Mouse (Mus musculus): ENCODE results near the gene Sema5a.
"Not testable (repeated sequence)": the region's sequence is repeated elsewhere in the genome, so short reads cannot be mapped to it uniquely, and the experiment has no call there.

Sema5a gene

GRCm38 (mm10) chr15:32244344-32244955, at the start of gene Sema5a:
Gene Sema5a (plus strand): TSS chr15:32244810.
- DNase-seq: peak; percentile 82 to 92

DNA sequence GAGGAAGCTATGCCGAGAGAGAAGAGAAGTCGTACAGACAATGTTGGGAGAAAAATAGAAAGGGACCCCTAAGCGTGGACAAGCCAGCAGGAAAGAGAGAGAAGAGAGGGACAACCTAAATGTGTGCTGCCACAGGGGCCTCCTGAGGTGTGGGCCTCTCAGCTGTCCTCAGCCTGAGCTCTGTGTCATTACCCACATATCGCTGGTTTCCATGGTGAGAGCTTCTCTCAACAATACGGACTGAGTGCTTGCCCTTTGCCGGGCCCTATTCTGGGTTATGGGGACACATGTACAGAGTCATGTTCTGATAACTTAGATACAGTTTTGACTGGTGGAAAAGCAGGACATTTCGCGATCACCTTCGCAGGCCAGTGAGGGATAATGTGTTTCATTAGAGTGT, 46.5 kb upstream of the Sema5a start:
- DNase-seq: no peak

DNA sequence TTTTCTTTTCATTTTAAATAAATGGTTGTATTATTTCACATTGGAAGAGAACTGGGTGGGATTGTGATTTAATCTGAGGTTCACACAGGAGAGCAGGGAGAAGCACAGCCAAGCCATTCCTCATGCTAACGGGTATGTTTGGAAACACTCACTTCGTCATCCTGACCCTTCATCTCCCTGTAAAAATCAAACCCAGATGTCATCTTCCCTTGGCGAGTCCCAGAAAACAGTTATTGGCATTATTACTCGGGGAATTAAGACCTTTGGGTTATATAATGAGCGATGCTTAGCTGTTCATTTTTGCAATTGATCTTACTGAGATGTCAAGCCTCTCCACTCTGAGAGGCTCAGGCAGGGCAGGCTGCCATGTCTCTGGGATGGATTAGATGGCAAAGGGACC, 46.0 kb upstream of the Sema5a start:
- no peak for DNase-seq

DNA sequence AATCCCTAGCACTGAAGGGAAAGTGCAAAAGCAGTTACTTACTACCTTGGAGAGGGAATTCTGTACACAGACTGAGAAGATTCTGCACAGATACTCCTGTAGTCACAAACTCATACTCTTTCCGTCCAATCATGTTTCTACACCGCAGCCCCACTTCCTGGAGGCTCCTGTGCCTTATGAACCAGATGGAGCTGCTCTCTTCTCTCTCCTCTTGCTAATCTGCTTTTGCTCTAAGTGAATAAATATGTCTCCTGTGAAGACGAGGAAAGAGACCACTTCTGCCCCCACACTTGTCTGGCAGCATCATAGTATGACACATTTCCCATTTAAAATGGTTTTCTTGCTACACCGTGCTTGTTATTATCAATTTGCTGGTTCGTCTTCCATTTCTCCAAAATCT, 41.4 kb upstream of the Sema5a start:
- no peak for DNase-seq

DNA sequence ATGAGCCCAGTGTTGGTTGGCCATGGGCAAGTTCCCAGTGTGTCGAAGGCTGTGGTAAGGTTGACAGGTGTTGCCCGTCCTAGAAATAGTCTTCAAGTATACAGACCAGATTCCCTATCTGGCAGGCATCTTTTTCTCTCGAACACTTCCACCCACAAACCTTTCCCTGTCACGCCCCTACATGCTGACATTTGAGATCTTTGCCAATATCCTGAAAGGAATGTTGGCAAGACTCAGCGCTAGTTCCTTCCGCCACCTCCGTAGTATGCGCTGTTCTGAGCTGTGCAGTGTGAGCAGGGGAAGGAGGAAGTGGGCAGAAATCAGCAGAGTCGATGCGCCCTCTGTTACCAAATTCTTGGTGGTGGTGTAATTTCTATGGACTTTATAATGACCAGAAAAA, 39.7 kb upstream of the Sema5a start:
- no peak for DNase-seq

DNA sequence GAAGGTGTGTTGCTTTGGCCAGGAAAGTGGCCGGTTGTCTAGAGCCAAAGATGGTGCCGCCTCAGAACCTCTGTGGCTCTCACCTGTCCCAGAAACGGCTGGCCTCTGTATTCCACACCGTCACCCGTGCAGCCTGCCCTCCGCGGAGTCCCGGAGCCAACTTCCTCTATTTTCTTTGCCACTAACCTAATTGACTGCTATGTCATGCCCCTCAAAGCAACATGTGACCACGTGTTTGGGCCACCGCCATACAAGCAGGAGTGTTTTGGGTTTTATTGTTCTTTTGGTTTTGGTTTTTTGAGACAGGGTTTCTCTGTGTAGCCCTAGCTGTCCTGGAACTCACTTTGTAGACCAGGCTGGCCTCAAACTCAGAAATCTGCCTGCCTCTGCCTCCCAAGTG, 29.9 kb upstream of the Sema5a start:
- not testable (repeated sequence) for DNase-seq

DNA sequence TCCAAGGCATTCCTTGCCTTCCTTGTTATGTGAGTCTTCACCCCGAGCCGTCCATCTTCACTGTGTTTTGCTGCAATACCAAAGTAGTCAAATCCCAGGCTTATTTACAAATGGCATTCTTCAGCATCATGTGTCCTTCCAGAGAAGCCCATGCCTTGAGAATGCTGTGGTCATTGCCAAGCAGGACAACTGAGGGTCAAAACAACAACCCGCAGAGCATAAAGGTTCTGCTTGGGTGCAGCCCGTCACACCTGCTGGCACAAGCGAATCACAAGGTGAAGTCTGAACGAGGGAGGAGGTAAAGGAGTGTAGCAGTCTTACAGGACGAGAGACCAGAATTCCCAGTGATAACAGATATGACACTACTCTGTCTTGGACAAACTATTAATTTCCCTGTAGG, 21.6 kb upstream of the Sema5a start:
- DNase-seq: peak; percentile 70 to 90

DNA sequence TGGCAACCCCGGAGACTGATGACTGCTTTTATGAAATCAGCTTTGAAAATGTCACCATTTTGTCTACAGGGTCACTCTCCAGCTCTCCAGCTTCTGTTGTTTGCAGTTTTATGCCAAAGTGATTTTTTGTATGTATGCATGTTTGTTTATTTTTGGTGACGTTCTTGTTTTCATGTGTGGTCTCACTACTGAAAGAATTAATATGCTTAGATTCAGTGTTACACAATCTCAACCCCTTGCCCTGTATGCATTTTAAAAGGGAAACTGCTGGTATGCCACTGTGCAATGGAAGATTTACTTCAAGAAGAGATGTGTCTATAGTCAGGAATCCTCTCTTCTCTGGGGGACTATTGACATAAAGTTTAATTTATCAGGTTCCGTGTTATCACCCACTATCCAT, 19.2 kb upstream of the Sema5a start:
- no peak for DNase-seq

- DNase-seq: peak; percentile 38 to 61
Observed at GRCm38 (mm10) chr15:32226381-32226780, 18.2 kb upstream of the Sema5a start.

DNA sequence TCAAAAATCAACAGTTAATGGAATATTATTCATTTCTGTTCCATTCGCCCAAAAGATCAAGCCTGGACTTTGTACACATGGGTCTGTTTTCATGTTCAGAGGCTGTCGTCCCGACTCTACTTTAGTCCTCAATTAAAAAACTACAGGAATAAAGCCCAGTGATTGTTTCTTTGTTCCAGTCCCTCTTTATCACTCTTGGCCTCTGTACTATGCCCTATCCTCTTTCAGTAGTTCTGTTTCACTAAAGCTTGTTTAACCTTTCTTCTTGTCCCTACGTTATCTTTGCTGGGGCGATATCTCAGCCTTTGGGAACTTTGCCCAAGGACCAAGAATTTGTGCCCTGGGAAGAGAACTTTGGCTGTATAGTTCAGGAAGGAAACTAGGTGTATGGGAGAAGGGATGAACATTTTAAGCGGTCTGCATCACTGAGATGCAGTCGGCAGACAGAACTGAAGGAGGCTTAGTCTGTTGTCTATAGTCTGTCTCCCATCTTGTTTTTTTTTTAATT, 17.7 kb upstream of the Sema5a start:
- DNase-seq: no peak

DNA sequence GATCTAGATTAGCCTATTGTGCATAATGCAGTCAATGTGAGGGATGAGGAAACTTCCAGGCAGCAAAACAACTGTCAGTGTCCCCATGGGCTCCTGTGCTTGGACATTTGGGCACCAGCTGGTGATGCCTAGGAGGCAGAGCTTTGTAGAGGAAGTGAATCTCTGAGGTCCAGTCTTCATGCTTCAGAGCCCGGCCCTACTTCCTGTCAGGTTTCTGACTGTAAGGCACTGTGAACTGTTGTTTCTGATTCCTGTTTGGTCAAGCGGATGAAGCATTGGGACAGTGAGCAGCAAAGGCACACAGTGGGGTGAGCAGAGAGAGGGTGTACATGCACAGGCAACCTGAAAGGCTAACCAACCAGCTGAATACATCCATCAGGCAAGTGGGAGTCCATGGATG, 14.5 kb upstream of the Sema5a start:
- DNase-seq: no peak

GRCm38 (mm10) chr15:32232189-32232588, 12.4 kb upstream of the Sema5a start:
- DNase-seq: no peak

DNA sequence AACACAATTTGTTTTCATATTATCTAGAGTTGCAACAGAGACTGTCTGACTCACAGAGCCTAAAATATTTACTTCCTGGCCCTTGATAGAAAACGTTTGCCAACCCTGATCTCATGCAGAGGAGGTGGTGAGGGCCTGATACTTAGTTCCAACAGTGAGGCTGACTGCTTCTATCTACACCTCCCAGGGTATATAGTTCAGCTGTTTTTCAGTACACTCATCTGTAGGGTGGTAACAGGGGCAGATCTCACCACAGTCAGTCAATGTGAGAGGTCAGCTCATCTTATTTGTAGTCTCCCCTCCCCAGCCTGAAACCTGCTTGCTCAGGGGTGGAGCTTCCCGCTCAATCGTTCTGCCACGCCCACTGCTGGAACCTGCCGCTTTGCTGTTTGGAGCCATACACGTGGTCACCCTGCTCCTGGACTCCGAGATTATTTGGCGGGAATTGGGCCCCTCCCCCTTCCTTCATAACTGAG, 11.9 kb upstream of the Sema5a start:
- peak in 1 of 2 experiments; percentile 54 for DNase-seq

- no peak for DNase-seq
Observed at GRCm38 (mm10) chr15:32233451-32233850, 11.2 kb upstream of the Sema5a start.

DNA sequence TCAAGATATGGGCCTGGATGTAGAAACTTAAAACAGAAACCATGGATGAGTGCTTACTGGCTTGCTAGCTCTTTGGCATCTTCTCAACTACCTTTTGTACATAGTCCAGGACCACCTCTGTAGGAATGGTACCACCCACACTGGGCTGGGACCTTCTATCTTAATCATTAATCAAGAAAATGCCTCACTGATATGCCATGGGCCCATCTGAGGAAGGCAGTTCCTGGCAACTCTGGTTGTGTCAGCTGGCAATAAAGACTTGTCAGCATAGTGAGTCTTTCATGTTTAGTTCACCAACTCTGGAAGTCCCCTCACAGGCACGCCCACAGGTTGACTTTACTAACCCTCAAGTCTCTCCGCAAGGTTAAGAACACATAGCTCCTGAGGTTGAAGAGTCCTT, 5.5 kb upstream of the Sema5a start:
- peak; percentile 42 to 51 for DNase-seq

- DNase-seq: no peak
Observed at GRCm38 (mm10) chr15:32240159-32240558, 4.5 kb upstream of the Sema5a start.

- no peak for DNase-seq
Observed at GRCm38 (mm10) chr15:32241666-32242065, 2.9 kb upstream of the Sema5a start.

- peak; percentile 82 to 86 for DNase-seq
Observed at GRCm38 (mm10) chr15:32243096-32243785, 1.4 kb upstream of the Sema5a start.

GRCm38 (mm10) chr15:32243824-32244223, 786 bp upstream of the Sema5a start:
- DNase-seq: no peak

GRCm38 (mm10) chr15:32244956-32245836, 586 bp downstream of the Sema5a start:
- peak; percentile 57 to 79 for DNase-seq

DNA sequence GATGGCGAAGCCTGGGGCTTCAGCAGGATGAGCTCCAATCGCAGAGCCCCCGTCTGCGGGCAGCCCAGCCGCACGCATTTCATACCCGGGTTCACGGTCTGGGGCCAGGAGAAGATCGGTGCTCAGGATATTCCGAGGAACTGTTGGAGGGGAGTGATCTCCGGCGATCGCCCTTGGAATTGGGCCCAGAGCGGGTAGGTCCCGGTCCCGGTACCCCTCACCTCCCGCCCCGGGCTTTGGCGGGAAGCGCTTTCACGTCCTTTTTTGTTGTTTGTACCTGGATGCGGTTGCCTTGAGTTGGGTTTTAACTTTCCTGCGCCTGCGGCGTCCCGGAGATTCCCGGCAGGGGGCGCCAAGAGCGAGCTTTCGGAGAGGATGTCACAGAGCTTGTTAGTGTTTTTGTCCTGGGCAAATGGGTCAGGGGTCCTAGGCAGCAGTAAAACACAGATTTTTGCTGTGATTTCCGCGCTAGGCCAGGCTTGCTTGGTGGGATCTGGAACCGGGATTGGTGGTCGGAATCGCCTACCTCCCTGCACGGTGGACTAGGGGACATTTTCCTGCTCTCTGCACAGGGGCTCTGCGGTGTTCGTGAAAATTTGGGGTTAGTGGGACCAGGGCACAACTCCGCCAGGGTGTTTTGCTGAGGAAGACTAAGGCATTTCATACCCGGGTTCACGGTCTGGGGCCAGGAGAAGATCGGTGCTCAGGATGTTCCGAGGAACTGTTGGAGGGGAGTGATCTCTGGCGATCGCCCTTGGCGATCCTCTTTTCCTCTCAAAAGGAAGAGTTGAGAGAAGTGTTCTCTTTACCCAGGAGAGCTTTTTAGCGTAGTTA, 1.4 kb downstream of the Sema5a start:
- peak; percentile 88 to 92 for DNase-seq

GRCm38 (mm10) chr15:32247281-32247680, 2.7 kb downstream of the Sema5a start:
- DNase-seq: no peak

All from kidney, postnatal 25 days (tissue).